Mouse (Mus musculus): ENCODE measurements around the gene Whrn.

Gene Whrn

GRCm38 (mm10) chr4:63495915-63496278 lies at the start of gene Whrn:
Gene Whrn (minus strand): TSS chr4:63495991.
- no peak for TF ChIP-seq GATA4 (IDR thresholded peaks at IDR 0.05; ENCODE audit: insufficient replicate concordance, low read length)

GRCm38 (mm10) chr4:63545231-63545958 lies 49.6 kb upstream of the Whrn start:
- no peak for TF ChIP-seq GATA4 (IDR thresholded peaks at IDR 0.05; ENCODE audit: insufficient replicate concordance, low read length)

- no peak for TF ChIP-seq GATA4 (IDR thresholded peaks at IDR 0.05; ENCODE audit: insufficient replicate concordance, low read length)
Observed at GRCm38 (mm10) chr4:63544494-63545230, 48.9 kb upstream of the Whrn start, which contains the start of gene Atp6v1g1. Gene Atp6v1g1 (plus strand): TSS chr4:63544772.

GRCm38 (mm10) chr4:63543746-63544493 lies 48.1 kb upstream of the Whrn start:
- no peak for TF ChIP-seq GATA4 (IDR thresholded peaks at IDR 0.05; ENCODE audit: insufficient replicate concordance, low read length)

GRCm38 (mm10) chr4:63542209-63542608 lies 46.4 kb upstream of the Whrn start:
- TF ChIP-seq GATA4 (IDR thresholded peaks at IDR 0.05; ENCODE audit: insufficient replicate concordance, low read length), result no peak

- TF ChIP-seq GATA4 (IDR thresholded peaks at IDR 0.05; ENCODE audit: insufficient replicate concordance, low read length), result no peak
Observed at GRCm38 (mm10) chr4:63537602-63538001, 41.8 kb upstream of the Whrn start.

- TF ChIP-seq GATA4 (IDR thresholded peaks at IDR 0.05; ENCODE audit: insufficient replicate concordance, low read length), result no peak
Observed at GRCm38 (mm10) chr4:63530409-63530808, 34.6 kb upstream of the Whrn start.

- no peak for TF ChIP-seq GATA4 (IDR thresholded peaks at IDR 0.05; ENCODE audit: insufficient replicate concordance, low read length)
Observed at GRCm38 (mm10) chr4:63528946-63529345, 33.2 kb upstream of the Whrn start.

GRCm38 (mm10) chr4:63525514-63525913 lies 29.7 kb upstream of the Whrn start:
- no peak for TF ChIP-seq GATA4 (IDR thresholded peaks at IDR 0.05; ENCODE audit: insufficient replicate concordance, low read length)

- no peak for TF ChIP-seq GATA4 (IDR thresholded peaks at IDR 0.05; ENCODE audit: insufficient replicate concordance, low read length)
Observed at GRCm38 (mm10) chr4:63521813-63522419, 26.1 kb upstream of the Whrn start.

GRCm38 (mm10) chr4:63515021-63515420 lies 19.2 kb upstream of the Whrn start:
- no peak for TF ChIP-seq GATA4 (IDR thresholded peaks at IDR 0.05; ENCODE audit: insufficient replicate concordance, low read length)

GRCm38 (mm10) chr4:63514454-63514984 lies 18.7 kb upstream of the Whrn start:
- TF ChIP-seq GATA4 (IDR thresholded peaks at IDR 0.05; ENCODE audit: insufficient replicate concordance, low read length), result no peak

- TF ChIP-seq GATA4 (IDR thresholded peaks at IDR 0.05; ENCODE audit: insufficient replicate concordance, low read length), result no peak
Observed at GRCm38 (mm10) chr4:63512921-63513320, 17.1 kb upstream of the Whrn start.

GRCm38 (mm10) chr4:63508232-63508631 lies 12.4 kb upstream of the Whrn start:
- no peak for TF ChIP-seq GATA4 (IDR thresholded peaks at IDR 0.05; ENCODE audit: insufficient replicate concordance, low read length)

- no peak for TF ChIP-seq GATA4 (IDR thresholded peaks at IDR 0.05; ENCODE audit: insufficient replicate concordance, low read length)
Observed at GRCm38 (mm10) chr4:63507478-63507877, 11.7 kb upstream of the Whrn start.
